Mouse (Mus musculus) layer of hippocampus, postnatal 36 days (tissue): ENCODE measurements around the gene Glt8d2. TPM values are rescaled to one million over a fixed set of nuclear protein-coding genes. Genes with fewer than 3 reads are reported as not detected.
A peak's percentile ranks its signal among the peaks of the same experiment; 100 is the strongest.
"Not testable (repeated sequence)": the region's sequence is repeated elsewhere in the genome, so short reads cannot be mapped to it uniquely, and the experiment has no call there.

Source experiments
- DNase-seq, 2 experiments: peaks; one replicate each; pipeline ENCODE4 v3.0.0; 2022
- total RNA-seq, 2 experiments: library from RNA; stranded (reverse); gene quantifications; 2 replicates each; pipeline ENCODE4 v1.2.3; 2021

Gene Glt8d2
- total RNA-seq, 2 experiments from 2014 or later, result 17.1 to 19.9 TPM

GRCm38 (mm10) chr10:82646083-82646482 is 44.4 kb downstream of the Glt8d2 start:
- no peak for DNase-seq

- no peak for DNase-seq
Measured at GRCm38 (mm10) chr10:82641481-82641880, 49.0 kb downstream of the Glt8d2 start.

GRCm38 (mm10) chr10:82639032-82639698 is 51.3 kb downstream of the Glt8d2 start:
- no peak for DNase-seq

DNA sequence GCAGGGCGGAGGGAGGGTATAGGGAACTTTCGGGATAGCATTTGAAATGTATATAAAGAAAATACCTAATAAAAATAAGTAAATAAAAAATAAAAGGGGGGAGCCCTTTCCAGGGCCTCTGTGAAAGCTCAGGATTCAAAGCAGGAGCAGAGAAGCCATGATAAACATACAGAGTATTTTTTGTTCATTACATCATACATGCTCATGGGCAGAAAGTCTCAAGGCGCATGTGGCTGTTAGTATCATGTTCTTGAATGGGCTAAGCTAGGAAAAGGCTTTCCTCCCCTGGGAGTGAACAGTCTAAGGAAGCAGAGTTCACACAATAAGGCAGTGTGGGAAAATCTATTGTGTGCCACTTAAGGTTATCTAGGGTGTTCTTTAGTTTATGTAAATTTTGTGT is 54.1 kb downstream of the Glt8d2 start:
- DNase-seq, result no peak

DNA sequence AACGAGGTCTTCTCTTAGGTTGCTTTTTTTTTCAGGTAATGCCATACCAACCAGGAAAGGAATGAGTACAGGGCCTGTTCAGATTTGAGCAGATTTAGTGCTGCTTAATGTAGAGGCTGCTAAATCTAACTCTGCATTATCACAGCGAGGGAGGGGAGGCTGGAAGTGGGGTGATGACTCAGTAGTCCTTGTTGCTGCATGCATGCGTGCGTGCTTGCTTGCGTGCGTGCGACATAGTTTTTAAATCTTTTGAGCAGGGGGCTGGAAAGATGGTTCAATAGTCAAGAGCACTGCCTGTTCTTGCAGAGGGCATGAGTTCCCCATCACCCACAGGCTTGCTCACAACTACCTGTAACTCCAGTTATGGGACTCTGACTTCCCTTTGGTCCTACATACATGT is 56.1 kb downstream of the Glt8d2 start:
- DNase-seq, result no peak

DNA sequence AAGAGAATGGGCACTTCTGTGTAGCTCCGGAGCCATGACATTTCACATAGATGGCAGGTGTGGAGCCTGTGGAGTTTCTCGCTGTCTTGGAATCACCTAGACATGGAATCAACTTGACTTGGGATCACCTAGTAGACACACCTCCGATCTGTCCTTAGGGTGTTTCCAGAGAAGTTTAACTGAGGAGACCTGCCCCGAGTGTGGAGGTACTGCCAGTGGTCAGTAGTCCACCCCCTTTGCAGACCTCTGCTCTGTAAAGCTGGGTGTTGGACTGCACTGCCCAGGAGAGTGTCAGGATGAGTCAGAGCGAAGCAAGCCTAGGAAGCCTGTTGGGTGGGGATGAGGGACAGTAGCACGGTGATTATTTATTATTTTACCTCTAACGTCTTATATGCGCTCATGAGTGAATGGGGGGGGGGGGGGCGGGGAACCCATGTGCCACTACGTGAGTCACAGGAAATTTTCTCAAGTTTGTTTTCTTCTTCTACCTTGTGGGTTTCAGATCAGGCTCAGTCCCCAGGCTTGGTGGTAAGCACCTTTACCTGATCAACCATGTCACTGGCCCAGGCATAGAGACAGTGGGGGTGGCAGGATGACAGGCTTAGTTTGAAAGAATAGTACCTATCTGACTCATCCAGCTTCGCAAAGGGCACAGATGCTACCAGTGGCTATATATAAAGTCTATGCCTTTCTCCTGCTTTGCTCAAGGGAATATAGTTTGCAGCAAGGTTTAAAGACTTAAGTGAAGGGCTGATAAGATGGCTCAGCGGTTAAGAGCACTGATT is 57.8 kb downstream of the Glt8d2 start:
- no peak for DNase-seq

DNA sequence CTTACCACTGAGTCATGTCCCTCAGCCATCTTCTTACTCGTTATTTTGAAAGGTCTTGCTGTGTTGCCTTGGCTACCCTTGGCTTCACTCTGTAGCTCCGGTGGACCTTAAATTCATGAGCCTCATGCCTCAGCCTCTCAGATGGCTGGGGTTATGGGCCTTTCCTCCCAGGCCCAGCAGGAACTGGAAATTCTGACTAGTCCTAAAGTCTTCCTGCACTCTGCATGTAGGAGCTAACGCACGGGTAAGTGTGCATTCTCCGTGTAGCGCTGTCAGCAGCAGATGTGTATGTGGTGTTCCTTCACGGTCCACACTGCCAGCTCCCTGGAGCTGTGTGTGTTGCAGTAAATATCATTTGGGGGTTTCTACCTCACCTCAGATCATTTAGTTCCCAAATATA is 59.3 kb downstream of the Glt8d2 start:
- DNase-seq, result no peak

DNA sequence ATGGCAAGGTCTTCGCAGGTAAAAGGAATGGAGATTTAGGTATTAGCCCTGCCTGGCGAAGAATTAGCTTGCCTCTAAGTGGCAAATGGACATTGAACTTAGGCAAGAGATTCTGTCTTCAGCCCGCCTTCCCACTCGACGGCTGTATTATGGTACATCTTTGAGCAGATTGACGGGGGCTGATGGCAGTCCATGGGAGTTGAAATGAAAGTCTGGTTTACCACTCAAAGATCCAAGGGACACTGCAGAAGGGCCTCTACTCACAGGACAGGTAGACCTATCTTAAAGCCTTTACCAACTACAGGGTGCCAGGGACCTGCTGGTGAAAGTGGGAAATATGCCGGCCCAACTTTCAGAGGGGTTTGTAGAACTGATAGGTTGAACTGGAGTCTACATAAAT is 60.0 kb downstream of the Glt8d2 start:
- DNase-seq, result no peak

- peak; percentile 85 to 90 for DNase-seq
Measured at GRCm38 (mm10) chr10:82629586-82630255, 60.7 kb downstream of the Glt8d2 start, which contains the start of gene Tdg. Gene Tdg, plus strand, starts transcription at chr10:82629828.

GRCm38 (mm10) chr10:82629111-82629585 is 61.3 kb downstream of the Glt8d2 start:
- no peak for DNase-seq

GRCm38 (mm10) chr10:82623553-82623932 is 66.9 kb downstream of the Glt8d2 start:
- not testable (repeated sequence) for DNase-seq

GRCm38 (mm10) chr10:82622671-82623552 is 67.5 kb downstream of the Glt8d2 start, which contains the start of gene 1190007I07Rik:
Gene 1190007I07Rik, minus strand, starts transcription at chr10:82623228.
- peak; percentile 81 to 82 for DNase-seq

DNA sequence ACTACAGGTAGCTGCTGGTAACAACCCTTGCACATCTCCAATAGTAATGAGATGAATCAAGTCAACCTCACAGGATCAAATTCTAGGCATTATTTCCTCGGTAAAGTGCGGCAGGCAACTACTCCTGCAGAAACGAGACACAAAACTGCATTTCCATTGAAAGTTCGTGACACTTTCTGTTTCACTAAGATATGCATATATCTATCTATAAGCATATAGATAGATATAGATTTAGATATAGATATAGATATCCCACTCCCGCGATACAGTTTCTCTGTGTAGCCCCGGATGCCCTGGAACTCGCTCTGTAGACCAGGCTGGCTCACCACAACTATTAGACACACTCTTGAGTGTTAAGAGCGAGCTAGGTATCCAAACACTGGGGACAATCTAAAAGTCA is 68.2 kb downstream of the Glt8d2 start:
- no peak for DNase-seq

Other genes starting within 250 kb of the Glt8d2 start
- not detected for gene Gm1553, start 198.0 kb downstream of the Glt8d2 start, total RNA-seq
- 10 to 100 TPM; 18.0 to 23.8 TPM for gene 1190007I07Rik, start 67.4 kb downstream of the Glt8d2 start, total RNA-seq
- gene Tdg, start 60.8 kb downstream of the Glt8d2 start, total RNA-seq, result 10 to 100 TPM; 41.8 to 48.0 TPM
- 10 to 100 TPM; 53.6 to 58.1 TPM for gene Hcfc2, start 5.5 kb upstream of the Glt8d2 start, total RNA-seq
- 10 to 100 TPM; 64.4 to 66.8 TPM for gene Nfyb, start 73.5 kb upstream of the Glt8d2 start, total RNA-seq
- 10 to 100 TPM; 49.0 to 53.9 TPM for gene Txnrd1, start 143.3 kb upstream of the Glt8d2 start, total RNA-seq
- 1 to 10 TPM; 1.5 to 1.9 TPM for gene Eid3, start 176.0 kb upstream of the Glt8d2 start, total RNA-seq